Mouse (Mus musculus): ENCODE measurements around the gene Mfsd2a.

- no peak for TF ChIP-seq POLR2A (IDR thresholded peaks at IDR 0.05; ENCODE audit: insufficient read depth, low read length)
- TF ChIP-seq CTCF (IDR thresholded peaks at IDR 0.05; ENCODE audit: low read depth, low read length), result peak; percentile 45
Observed at GRCm38 (mm10) chr4:122898313-122898712, 62.7 kb downstream of the Mfsd2a start.

Measured in ES-Bruce4 (cell line).